Mouse (Mus musculus) spleen, postnatal 10 days (tissue): ENCODE measurements around the gene Plppr3.
"Not testable (repeated sequence)": the region's sequence is repeated elsewhere in the genome, so short reads cannot be mapped to it uniquely, and the experiment has no call there.

ENCODE experiments used
- DNase-seq, 2 experiments: peaks; one replicate each; pipeline ENCODE4 v3.0.0; 2021 to 2022; ENCODE audit warnings: low spot score in 2 of 2

The Plppr3 gene

DNA sequence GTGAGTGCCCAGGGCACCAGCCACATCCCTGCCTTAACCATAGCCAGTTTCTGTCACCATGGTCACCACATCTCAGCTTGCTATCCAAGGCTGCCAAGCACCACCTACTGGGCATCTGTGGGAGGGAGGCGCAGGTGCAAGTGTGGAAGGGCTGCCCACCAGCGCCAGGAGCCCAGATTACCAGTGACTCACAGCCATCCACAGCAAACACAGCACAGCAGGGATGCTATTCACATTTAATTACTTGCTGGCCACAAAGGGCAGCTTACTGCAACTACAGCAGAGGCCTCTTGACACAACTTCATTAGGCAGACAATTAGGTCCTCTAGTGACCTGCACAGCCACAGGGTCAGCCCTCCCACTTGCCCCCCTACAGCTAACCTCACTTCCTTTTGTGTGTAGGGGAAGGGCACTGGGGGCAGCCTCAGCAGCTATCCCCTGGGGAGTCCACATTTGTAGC lies 26.5 kb upstream of the Plppr3 start:
- DNase-seq: no peak

DNA sequence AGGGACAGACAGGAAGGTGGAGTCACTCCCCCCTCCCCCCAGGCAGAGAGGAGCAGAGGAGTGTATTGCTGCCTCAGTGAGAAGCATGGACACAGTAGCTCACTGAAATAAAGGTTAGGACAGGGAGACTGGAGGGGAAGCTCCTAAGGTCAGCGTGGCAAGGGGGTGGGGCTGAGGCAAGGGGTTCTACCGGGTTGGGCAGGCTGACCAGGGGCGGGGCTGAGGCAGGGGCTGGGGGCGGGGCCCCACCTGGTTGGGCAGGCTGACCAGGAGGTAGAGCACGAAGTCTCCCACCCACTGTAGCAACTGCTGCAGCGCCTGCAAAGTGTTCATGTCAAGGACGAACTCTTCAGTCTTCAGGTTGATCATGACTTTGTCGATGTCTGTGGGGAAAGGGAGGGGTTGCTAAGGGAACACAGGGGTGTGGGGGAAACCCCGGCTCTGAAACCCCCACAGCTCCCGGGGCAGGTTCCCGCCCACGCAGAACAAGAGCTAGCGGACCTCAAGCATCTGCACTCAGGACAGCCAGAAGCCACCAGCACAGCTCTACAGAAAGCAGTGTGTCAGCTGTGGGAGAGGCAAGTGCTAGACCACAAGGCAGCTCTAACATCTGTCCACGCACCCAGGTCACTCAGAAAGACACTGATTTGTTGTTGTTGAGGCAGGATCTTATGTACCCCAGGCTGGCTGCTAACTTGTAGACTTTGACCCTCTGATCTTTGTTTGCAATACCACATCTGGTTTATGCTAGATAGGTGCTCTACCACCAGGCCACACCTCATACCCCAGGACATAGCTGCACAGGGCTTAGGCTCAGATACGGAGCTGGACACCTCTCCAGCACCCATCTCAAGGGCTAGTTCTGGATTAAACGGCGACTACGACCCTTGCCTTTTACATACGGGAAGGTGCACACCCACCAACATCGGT lies 23.1 kb upstream of the Plppr3 start:
- no peak for DNase-seq

DNA sequence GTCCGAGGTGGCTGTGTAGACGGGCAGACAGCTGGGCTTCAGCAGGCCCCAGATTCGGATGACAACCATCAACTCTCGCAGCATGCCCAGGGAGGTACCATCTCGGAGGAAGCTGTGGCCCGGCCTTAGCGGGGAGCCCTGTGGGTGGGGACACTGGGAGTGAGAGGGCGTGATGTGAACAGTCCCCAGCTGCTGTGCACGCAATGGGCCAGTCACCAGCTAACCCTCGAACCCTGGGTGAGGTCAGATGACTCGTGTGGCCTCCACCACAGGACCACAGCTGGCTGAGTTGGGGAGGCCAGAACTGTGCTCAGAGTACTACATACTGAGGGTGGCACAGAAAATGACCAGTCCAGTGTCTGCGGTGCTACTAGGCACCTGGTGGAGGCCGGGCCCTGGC lies 22.4 kb upstream of the Plppr3 start:
- DNase-seq: no peak

DNA sequence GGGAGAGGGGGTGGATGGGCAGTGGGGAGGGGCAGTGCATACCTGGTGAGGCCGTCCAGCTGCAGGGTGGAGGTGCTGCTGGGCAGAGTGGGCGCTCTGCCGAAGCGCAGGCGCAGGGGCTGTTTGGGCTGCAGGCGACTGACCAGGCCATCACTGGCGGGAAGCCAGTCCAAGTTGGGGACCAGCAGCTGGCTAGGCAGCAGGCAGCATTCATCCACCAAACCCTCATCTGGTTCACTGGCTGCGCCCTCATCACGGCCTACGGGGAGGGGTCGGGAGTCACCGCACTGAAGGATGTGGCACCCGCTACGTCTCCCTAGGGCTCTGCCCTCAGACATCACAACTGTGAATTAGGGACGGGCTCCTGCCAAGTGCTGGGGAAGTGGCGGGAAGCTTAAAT lies 21.9 kb upstream of the Plppr3 start:
- DNase-seq: no peak

DNA sequence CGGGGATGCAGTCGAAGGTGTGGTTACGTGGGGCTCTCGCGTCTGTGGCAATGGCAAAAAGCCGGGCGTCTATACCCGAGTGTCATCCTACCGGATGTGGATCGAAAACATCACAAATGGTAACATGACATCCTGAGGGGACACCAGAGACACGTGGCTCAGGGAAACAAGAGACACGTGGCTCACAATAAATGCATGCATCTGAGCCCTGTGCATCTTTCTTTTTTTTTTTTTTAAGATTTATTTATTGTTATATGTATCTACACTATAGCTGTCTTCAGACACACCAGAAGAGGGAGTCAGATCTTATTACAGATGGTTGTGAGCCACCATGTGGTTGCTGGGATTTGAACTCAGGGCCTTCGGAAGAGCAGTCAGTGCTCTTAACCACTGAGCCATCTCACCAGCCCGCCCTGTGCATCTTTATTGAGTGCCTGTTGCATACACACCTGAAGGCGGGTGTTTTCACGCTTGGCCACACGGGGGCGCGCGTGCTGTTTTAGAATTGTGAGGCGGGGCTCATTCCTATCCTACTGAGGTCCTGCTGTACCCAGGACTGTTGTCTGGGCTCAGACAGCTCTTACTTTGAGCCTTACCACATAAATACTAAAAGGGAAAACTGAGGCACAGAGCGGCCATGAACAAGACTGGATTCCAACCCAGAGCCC lies 18.2 kb upstream of the Plppr3 start:
- peak; percentile 82 to 90 for DNase-seq

DNA sequence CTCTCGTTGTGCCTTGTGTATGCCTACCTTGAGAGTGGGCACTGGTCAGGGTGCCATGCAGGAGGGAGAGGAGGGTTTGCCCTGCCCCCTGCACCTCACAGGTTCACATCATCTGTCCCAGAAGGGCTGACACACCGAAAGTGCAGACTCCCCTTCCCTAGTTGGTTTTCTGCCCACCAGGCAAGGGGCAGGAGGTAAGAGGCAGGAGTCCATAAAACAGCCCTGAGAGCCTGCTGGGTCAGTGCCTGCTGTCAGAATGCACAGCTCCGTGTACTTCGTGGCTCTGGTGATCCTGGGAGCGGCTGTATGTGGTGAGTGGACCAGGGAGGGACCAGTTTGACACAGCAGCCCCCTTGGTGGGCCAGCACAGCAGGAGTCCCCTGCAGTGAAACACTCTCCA lies 16.2 kb upstream of the Plppr3 start, which contains the start of gene Cfd:
Gene Cfd, plus strand, starts transcription at position 184 of the 400 bp plus-strand sequence.
- DNase-seq: no peak

DNA sequence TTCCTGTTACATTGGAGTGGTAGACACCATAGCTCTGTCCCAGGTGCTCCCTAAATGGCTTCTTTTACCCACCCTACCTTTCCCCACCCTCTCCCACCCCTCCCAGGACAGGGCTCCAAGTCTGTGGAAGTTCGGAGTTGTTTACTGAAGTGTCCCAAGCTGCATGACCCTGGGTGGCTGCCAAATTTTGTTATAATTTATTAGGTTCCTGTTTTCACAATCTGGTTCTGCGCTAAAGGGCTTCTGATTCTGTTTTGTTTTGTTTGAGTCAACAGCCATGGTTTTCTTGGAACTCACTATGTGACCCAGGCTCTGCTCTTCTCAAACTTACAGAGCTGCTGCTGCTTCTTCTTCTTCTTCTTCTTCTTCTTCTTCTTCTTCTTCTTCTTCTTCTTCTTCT lies 15.0 kb upstream of the Plppr3 start:
- no peak for DNase-seq

DNA sequence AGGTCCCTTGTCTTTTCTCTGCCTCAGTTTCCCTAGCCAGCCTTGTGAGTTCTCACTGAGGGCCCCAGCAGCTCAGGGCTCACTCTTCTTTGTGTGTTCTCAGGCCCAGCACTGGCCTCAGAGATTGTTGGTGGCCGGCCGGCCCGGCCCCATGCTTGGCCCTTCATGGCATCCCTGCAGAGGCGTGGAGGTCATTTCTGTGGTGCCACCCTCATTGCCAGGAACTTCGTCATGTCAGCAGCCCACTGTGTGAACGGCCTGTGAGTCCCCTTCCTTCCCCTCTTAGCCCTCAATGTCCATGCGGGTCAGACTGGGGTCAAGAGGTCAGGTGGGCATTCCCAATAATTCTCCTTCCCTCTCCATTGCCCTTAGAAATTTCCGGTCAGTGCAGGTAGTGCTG lies 12.2 kb upstream of the Plppr3 start:
- no peak for DNase-seq

DNA sequence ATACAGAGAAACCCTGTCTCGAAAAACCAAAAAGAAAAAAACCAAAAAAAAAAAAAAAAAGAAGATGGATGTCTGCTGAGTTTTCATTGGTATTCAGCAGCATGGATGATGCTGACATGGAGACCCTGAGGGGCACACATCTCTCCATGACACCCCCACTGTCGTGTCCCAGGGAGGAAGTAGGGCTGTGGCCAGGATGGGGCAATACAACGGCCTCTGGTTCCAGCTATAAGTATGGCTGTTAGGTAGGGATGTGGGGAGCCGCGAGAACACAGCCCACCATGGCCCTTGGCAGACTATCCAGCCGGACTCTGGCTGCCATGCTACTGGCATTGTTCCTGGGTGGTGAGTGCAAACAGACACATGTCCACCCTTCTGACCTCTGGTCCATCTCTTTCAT lies 11.6 kb upstream of the Plppr3 start, which contains the start of gene Elane:
Gene Elane, plus strand, starts transcription at position 194 of the 400 bp plus-strand sequence.
- DNase-seq: no peak

DNA sequence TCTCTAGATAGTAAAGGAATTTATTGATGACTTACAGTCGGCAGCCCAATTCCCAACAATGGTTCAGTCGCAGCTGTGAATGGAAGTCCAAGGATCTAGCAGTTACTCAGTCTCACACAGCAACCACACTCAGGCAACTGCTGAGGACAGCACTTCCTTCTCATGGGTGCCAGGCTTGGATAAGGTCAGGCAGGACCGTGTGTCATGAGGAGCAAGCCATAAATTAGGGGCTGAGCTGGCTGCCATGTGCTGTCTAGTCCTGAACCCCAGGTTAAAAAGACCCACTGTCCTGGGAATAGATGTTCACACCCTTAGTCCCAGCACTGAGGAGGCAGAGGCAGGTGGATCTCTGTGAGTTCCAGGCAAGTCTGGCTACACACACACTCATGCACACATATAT lies 10.5 kb upstream of the Plppr3 start:
- not testable (repeated sequence) for DNase-seq

DNA sequence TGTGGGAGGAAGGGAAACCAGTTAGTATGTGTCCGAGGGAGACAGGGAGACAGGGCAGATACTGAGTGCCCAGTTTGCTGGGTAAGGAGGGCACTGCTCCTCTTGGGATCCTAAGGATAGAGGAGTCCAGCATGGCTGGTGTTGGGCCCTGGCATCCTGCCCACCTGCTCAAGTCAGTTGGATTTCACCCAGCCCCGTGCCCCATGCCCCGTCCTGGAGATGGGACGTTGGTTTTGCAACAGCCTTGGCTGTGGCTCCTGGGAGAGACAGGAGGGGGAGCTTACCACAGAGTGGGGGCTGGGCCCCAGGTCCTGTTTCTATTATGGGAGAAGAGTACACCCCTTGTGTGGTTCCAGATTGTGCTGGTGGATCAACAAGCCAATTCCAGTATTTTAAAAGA lies 10.0 kb upstream of the Plppr3 start:
- DNase-seq: no peak

DNA sequence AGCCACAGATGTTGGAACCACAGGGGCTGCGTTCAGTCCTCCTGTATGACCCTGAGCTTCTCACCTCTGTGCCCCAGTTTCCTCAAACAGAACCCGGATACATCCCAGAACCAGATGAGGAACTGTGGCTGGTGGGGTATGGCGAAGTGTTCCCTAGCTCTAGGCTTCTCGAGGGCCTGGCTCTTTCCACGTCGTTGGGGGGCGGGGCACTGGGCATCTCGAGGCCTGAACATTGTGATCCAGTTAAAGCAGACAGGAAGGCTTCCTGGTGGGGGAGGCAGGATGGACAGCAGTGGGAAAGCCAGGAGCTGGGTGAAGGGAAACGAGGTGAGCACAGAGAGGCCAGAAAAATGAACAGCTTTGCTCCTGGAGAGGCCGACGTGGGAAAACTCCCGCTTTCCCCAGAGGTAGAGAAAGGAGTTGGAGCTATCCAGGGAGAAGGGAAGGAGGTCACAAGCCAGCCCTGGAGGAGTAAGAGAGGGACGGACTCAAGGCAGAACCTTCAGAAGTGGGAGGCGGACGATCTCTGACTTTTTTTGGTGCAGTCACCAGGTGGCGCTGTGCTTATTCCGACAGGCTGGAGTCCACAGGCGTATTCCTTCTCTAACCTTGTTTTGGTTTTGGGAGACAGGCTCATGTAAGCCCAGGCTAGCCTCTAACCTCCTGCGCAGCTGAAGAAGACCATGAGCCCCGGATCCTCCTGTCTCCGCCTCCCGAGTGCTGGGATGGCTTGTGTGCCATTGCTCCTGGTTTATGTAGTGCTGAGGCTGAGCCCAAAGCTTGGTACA lies 9.1 kb upstream of the Plppr3 start:
- DNase-seq: peak; percentile 69 to 87

DNA sequence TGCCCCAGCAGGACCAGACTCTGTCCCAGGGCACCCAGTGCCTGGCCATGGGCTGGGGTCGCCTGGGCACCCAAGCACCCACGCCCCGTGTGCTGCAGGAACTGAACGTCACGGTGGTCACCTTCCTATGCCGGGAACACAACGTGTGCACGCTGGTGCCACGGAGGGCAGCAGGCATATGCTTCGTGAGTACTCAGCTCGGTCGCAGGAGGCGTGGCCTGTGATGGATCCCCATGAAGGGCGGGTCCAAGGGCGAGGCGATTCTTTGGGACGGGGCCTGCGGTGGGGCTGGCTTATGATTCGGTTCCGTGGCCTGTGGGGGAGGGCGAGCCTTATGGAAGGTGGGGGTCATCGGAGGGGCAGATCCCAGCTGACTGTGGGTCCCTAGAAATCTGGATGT lies 7.5 kb upstream of the Plppr3 start:
- peak in 1 of 2 experiments; percentile 57 for DNase-seq

DNA sequence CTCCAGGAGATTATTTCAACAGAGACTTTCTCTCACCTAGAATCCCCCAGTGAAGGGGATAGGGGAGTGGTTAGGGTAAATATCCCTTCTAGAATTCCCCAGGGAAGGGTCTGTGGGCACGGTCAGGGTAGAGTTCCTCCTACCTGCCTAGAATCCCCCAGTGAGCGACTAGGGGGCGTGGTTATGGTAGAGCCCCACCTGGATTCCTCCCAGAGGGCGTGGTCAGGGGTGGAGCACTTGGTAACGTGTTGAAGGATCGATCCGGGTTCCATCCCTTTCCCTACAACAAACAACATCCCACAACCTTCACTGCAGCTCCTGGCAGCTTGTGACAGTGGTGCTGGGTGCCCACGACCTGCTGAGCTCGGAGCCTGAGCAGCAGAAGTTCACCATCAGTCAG lies 6.3 kb upstream of the Plppr3 start:
- DNase-seq: no peak

DNA sequence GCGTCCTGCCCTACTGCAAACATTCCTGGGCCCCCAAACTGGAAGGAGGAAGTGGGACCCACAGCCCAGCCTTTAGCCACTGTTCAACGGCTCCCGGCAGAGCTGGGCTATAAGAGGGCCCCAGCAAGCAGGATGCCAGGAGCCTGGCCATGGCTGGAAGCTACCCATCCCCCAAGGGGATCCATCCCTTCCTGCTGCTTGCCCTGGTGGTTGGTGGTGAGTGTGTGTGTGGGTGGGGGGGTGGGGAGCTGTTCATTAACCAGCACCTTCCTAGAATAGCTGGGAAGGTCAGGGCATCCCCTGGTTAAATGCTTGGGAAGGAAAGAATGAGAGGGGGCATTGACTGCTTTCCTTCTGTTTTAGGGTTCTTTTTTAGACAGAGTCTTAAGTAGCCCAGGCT lies 5.1 kb upstream of the Plppr3 start:
- DNase-seq: no peak

DNA sequence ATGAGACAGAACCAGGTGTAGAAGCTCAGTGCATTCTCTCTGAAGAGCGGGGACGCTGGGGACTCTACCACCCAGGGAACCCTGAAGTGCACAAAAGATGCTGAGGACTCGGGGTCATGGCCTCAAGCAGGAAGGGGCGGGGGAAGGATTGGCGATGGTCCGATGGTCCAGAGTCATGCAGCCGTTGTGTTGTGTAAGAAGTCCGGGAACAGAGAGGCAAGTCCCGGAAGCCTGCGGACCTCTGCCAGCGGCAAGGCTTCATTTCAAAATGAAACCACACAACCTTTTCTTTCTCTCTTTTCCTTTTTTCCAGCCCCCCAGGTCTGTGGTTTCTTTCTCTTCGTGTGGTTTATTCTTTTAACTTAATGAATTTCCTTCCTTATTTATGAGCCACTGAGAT lies 3.3 kb upstream of the Plppr3 start:
- DNase-seq: no peak

DNA sequence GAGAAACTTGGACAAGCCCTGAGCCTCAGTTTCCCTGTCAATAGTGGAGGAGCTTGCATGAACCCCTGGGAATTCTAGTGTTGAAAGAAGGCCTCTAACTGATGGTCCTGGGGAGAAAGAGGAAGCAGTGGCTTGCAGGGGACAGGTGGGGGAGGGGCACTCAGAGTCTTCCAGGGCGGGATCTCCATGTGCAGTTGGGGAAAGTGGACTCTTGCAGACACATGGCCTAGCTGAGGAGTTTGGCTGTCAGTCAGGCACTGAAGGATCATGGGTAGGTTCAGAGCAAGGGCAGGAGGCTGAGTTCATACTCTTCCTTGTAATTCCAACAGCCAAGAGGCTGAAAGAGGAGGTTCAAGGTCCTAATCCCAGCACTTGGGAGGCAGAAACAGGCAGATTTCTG lies 2.7 kb upstream of the Plppr3 start:
- no peak for DNase-seq

DNA sequence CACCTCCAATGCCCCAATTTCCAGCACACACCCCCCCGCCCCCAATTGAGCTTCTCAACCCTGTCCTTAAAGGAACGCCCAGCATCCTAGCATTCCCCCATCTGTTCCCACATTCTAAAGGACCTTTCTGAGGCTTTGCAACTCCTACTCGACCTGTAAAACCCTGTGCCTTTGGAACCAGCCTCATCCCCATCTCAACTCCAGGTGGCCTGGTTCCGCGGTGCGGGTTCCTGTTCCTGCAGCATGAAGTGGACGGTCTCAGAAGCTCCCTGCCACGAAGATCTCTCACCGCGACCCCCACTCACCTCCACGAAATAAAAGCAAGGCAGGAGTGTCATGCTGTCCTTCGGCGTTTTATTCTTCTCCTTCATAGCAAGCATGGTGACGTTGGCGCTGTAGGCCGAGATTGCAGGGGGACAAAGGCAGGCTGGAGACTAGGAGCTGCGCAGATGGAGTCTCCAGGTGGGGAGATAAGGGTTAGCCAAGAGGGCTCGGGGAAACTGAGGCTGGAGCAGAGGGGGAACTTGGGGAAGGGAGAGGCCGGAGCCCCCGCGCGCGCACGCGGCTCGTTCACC lies 632 bp downstream of the Plppr3 start:
- DNase-seq: no peak

DNA sequence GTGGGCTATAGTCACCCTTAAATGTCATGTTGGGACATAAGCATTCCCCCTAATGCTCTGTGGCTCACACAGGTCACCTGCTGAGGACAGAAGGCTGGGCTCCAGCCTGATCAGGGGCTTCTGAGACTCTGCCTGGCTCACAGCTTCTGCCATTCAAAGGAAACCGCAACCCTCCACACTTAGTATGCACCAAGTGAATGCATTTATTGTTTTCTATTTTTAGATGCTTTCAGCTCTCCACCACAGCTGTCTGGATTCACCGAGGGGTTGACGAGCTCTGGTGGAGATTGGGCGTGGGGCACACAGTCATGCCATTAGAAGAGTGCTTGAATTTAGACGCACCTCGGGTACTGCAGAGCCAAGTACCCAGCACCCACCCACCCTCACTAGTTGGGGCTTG lies 1.1 kb downstream of the Plppr3 start:
- no peak for DNase-seq

DNA sequence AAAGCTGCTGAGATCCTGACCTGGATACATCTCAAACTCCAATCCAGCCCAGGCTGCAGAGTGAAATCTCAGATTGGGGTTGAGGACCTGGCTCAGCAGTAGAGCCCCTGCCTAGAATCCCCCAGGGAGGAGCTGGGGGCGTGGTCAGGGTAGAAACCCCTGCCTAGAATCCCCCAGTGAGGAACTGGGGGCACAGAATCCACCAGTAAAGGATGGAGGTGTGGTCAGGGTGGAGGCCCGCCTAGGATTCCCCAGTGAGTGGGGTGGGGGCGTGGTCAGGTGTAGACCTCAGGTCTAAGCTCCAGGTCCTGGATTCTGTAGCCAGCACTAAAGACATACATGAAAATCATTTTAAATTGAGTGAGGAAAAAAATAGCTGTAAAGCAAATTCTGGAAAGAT lies 1.6 kb downstream of the Plppr3 start:
- DNase-seq: no peak

DNA sequence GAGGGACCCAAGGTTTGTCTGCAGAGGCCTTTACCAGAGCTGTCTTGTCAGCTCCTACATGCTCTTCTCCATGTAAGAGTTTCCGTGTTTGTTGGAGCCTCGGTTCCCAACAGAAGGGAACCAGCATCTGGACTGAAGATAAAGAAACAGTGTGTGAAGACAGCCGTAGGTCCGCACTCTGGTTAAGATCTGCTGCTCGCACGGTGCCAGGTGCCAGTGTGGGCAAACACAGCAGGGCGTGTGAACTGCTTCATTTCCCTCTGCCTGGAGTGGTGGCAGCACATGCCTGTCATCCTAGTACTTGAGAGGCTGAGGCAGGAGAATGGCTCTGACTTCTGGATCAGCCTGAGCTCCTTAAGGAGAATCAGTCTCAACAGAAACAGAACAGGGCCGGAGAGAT lies 2.6 kb downstream of the Plppr3 start:
- DNase-seq: no peak

DNA sequence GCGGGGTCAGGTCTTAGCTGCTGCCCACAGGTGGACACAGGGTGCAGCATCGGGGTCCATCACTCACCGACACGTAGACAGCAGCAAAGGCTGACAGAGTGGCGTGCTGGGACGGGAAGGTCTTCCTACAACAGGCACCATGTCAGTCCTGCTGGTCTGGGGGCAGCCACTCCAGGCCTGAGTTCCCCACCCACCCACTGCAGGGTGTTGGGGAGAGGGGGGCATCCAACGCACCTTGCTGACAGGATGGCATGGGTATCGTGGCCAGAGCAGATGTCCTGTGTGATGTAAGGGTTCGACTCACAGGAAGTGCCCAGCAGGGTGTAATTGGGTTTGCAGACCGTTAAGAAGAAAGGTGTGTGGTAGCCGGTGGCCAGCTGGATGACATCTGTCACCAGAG lies 7.8 kb downstream of the Plppr3 start:
- no peak for DNase-seq
